Mouse (Mus musculus): ENCODE data around the gene Cd3e. TPM values are rescaled to one million over a fixed set of nuclear protein-coding genes. Genes with fewer than 3 reads are reported as not detected.

Gene Cd3e
- total RNA-seq, 2 experiments from 2014 or later: 6.5 to 23.9 TPM

DNA sequence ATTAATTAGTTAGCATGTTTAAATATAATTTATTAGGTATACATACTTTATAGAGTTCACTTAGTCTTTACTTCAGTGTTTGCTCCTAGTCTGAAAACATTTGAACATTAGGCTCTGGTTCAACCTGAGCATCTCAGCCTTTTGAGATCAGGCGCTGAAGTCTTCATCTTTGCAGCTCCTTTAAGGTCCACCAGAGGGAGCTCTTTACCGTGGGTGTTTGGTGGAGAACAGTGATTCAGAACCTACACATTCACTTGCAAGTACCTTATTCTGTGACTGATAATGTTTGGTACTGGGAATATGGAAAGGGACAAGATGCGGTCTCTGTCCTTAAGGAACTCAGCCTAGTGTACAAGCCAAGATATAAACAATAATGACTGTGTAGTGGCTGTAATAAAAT, 13.4 kb upstream of the Cd3e start:
- ATAC-seq (replicated peaks; ENCODE audit: low FRiP score, poor library complexity, severe bottlenecking): peak; percentile 61

DNA sequence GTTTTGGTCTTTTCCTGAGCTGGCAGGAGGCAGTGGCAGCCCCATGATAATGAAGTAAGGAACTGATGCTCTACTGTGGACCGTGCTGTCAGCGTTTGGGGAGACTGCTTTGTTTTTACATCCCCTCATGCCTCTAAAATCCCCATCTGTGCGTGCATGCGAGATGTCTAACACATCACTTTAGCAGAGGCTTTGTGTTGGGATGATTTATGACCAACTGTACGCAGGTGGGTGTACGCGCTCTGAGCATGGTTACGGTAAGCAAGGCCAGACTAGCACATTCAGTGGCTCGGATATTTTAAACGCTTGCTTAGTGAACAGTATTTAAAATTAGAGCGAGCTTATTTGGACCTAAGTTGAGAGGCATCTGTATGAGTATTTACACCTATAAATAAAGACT, 8.6 kb upstream of the Cd3e start:
- no peak for ATAC-seq (replicated peaks; ENCODE audit: low FRiP score, poor library complexity, severe bottlenecking)

DNA sequence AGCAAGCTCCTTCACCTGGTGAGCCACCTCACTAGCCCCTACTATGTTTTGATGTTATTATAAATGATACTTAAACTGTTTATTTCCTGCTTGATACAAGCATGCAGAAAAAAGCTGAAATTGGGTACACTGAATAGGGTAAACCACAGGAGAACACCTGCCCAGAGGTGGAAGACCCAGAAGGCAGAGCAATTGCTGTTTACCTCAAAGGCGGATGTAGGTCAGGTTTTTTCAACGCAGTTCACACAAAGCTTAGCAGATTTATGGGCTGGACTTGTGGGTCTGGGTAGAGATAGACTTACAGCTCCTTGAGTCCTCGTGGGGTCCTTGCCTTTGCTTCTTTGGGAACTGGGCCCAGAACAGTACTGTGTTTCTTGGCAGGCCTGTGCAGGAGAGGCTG, 6.4 kb upstream of the Cd3e start:
- ATAC-seq (replicated peaks; ENCODE audit: low FRiP score, poor library complexity, severe bottlenecking): no peak

DNA sequence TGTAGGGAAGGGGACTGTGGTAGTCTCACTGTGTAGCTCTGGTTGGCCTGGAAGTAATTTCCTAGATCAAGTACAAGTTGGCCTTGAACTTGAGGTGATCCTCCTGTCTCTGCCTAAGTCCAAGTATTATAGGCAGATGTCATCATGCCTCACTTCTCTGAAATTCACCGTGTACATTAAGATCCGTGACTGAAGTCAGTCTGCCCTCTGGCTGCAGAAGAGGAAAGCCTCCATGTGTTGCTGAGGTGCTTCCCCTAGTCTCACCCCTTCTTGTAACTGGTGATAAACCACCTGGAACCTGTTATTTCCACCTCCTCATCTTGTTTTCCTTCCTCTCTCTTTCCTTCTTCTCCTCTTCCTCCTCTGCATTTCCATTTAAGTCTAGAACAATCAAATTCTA, 5.5 kb upstream of the Cd3e start:
- ATAC-seq (replicated peaks; ENCODE audit: low FRiP score, poor library complexity, severe bottlenecking): no peak

GRCm38 (mm10) chr9:45011291-45011690, 1.9 kb upstream of the Cd3e start:
- no peak for ATAC-seq (replicated peaks; ENCODE audit: low FRiP score, poor library complexity, severe bottlenecking)

GRCm38 (mm10) chr9:45010461-45010860, 1.0 kb upstream of the Cd3e start:
- no peak for ATAC-seq (replicated peaks; ENCODE audit: low FRiP score, poor library complexity, severe bottlenecking)

DNA sequence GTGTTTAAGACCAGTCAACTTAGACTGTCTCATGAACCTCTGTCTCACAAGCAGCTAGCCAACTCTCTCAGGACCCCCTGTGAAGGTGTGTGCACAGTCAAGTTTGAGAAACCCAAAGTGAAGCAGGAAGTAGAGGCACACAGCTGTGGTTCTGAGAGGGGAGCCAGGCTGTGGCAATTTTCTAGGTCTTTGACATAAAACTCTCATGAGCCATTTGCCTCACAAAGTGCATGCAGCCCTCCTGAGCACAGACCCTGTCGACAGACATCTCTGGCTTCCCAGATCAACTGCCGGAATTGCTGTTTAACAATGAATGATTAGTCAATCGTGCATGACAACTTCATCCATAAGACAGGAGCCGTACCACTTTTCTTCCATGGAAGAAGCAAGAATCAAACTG, 1.1 kb downstream of the Cd3e start:
- no peak for ATAC-seq (replicated peaks; ENCODE audit: low FRiP score, poor library complexity, severe bottlenecking)

DNA sequence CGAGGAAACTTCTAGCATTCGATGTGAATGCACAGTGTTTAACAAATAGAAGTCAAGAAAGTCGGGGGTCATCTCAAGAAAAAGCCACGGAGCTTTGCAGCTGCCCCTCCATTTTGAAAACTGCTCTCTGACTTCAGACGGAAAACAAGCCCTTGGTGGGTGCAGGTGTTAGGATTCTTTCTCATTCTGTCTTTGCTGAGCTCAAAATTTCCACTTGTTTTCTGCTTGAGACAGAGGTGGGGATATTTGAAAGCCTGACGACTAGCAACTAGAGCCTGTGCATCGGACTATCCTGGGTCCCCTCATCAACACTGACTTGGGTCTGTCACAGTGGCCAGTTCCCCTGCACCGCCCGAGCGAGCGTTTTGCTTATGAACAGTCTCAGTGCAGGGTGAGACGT, 2.0 kb downstream of the Cd3e start:
- no peak for ATAC-seq (replicated peaks; ENCODE audit: low FRiP score, poor library complexity, severe bottlenecking)

- no peak for ATAC-seq (replicated peaks; ENCODE audit: low FRiP score, poor library complexity, severe bottlenecking)
Observed at GRCm38 (mm10) chr9:45000249-45000648, 9.2 kb downstream of the Cd3e start.

DNA sequence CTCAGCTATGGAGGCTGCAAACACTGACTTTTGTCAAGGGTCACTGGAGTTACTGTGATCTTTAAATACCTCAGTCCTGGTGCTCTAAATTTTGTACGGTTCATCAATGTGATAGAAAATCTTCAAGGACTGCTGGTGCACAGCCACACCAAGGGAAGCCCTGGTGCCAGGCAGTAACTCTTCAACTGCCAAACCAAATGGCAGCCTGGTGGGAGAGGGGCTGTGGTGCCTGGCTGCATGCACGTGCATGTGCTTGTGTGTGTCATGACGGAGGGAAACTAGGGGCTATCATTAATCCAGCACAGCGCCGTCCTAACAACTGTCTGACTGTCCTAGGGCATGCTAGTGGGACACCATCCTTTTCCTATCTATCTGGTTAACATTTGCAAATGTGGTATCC, 9.7 kb downstream of the Cd3e start:
- ATAC-seq (replicated peaks; ENCODE audit: low FRiP score, poor library complexity, severe bottlenecking): no peak

GRCm38 (mm10) chr9:44999171-44999570, 10.3 kb downstream of the Cd3e start:
- no peak for ATAC-seq (replicated peaks; ENCODE audit: low FRiP score, poor library complexity, severe bottlenecking)

- ATAC-seq (replicated peaks; ENCODE audit: low FRiP score, poor library complexity, severe bottlenecking): no peak
Observed at GRCm38 (mm10) chr9:44998138-44998537, 11.3 kb downstream of the Cd3e start.

- ATAC-seq (replicated peaks; ENCODE audit: low FRiP score, poor library complexity, severe bottlenecking): no peak
Observed at GRCm38 (mm10) chr9:44996590-44996989, 12.8 kb downstream of the Cd3e start.

DNA sequence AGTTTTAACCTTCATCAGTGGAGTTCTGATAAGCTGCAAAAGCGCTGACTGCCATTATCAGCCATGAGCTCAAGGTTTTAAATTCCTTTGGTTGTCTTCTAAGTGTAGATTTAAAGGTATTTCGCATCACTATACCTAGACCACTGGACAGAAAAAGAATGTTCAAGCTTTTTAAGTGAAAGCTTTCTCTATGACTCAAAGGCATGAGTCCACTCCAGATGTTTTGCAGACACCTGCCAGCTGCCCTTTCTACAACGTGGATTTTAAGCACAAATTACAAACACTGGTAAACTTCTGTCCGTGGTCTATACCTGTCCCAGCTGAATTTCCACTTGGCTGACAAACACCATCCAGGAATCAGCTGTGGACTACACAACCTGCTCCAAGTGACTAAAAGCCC, 14.5 kb downstream of the Cd3e start:
- no peak for ATAC-seq (replicated peaks; ENCODE audit: low FRiP score, poor library complexity, severe bottlenecking)

GRCm38 (mm10) chr9:44993268-44993667, 16.2 kb downstream of the Cd3e start:
- ATAC-seq (replicated peaks; ENCODE audit: low FRiP score, poor library complexity, severe bottlenecking): no peak

DNA sequence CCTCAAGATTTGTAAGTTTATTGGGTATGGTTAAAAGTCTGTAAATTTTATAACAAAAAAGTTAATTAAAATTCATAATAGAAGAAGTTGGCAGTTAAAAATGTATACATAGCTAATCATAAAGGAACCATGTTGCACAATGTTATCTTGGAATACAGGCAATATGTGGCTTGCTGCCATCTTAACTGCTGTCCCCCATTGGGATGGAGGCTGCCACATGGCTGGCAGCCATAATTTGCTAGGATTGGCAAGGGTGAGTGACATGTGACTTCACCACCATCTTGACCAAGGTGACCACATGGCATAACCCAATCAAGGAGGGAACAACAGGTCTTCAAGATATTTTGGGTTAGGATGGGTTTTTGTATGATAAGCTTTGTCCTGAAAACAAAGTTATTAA, 17.2 kb downstream of the Cd3e start:
- ATAC-seq (replicated peaks; ENCODE audit: low FRiP score, poor library complexity, severe bottlenecking): no peak

GRCm38 (mm10) chr9:44991821-44992220, 17.6 kb downstream of the Cd3e start:
- no peak for ATAC-seq (replicated peaks; ENCODE audit: low FRiP score, poor library complexity, severe bottlenecking)

- no peak for ATAC-seq (replicated peaks; ENCODE audit: low FRiP score, poor library complexity, severe bottlenecking)
Observed at GRCm38 (mm10) chr9:44986976-44987375, 22.5 kb downstream of the Cd3e start.

GRCm38 (mm10) chr9:44986242-44986781, 23.1 kb downstream of the Cd3e start:
- ATAC-seq (replicated peaks; ENCODE audit: low FRiP score, poor library complexity, severe bottlenecking): 0 out of 2 replicates have a peak, but pooled peaks have one; percentile 34

GRCm38 (mm10) chr9:44985721-44986161, 23.7 kb downstream of the Cd3e start:
- no peak for ATAC-seq (replicated peaks; ENCODE audit: low FRiP score, poor library complexity, severe bottlenecking)

GRCm38 (mm10) chr9:44983001-44983400, 26.4 kb downstream of the Cd3e start:
- ATAC-seq (replicated peaks; ENCODE audit: low FRiP score, poor library complexity, severe bottlenecking): no peak

- ATAC-seq (replicated peaks; ENCODE audit: low FRiP score, poor library complexity, severe bottlenecking): no peak
Observed at GRCm38 (mm10) chr9:44982531-44982930, 26.9 kb downstream of the Cd3e start.
